Mouse (Mus musculus) liver, embryonic 14.5 days (tissue): ENCODE results near the gene G6pc2. TPM values are rescaled to one million over a fixed set of nuclear protein-coding genes. Genes with fewer than 3 reads are reported as not detected.
A peak's percentile ranks its signal among the peaks of the same experiment; 100 is the strongest.

Experiments
- ATAC-seq: fragments of 200-750 bp; cut with Nextera tagmentation; 2 replicates; pipeline ENCODE4 v1.8.0; 2017; ENCODE audit warnings: moderate number of reproducible peaks, mild to moderate bottlenecking, moderate library complexity; ENCODE audit not compliant: insufficient read depth
- DNase-seq, 3 experiments: peaks; one replicate each; pipeline ENCODE4 v3.0.0-alpha.2; 2012 to 2013; ENCODE audit warnings: low read depth in 3 of 3, low spot score in 3 of 3
- H3K27ac ChIP-seq: fragments of 300-500 bp; sonication (generic); 2 replicates; pipeline ENCODE4 v1.5.1; 2014; ENCODE audit warnings: moderate library complexity, mild to moderate bottlenecking, control low read depth, inconsistent platforms
- H3K27me3 ChIP-seq: fragments of 300-500 bp; sonication (generic); 2 replicates; pipeline ENCODE4 v1.6.1; 2014; ENCODE audit warnings: mild to moderate bottlenecking, low read length, moderate library complexity; ENCODE audit not compliant: control insufficient read depth, insufficient read depth
- H3K36me3 ChIP-seq: fragments of 300-500 bp; sonication (generic); replicated peaks from 2 replicates; pipeline ENCODE4 v1.6.1; 2014; ENCODE audit warnings: low read depth; ENCODE audit not compliant: control insufficient read depth, insufficient read depth
- H3K4me1 ChIP-seq, 2 experiments: fragments of 200-500 bp in 1 of 2; fragments of 300-500 bp in 1 of 2; sonication (generic) in 1 of 2; replicated peaks; 2 replicates each; pipeline ENCODE4 v1.6.1; 2012 to 2014; ENCODE audit warnings: antibody characterized with exemption in 1 of 2, inconsistent platforms in 1 of 2, low read length in 1 of 2; ENCODE audit not compliant: control insufficient read depth in 2 of 2, insufficient read depth in 2 of 2
- H3K4me2 ChIP-seq: fragments of 300-500 bp; sonication (generic); 2 replicates; pipeline ENCODE4 v1.6.1; 2014; ENCODE audit warnings: low read depth, mild to moderate bottlenecking, control low read depth, moderate library complexity
- H3K4me3 ChIP-seq, 2 experiments: fragments of 200-500 bp in 1 of 2; fragments of 300-500 bp in 1 of 2; sonication (generic) in 1 of 2; 2 replicates each; pipeline ENCODE4 v1.5.1; 2012 to 2014; ENCODE audit warnings: low read depth in 2 of 2, low read length in 2 of 2, mild to moderate bottlenecking in 2 of 2, control low read depth in 1 of 2, inconsistent platforms in 1 of 2, moderate library complexity in 1 of 2; ENCODE audit not compliant: insufficient read depth in 1 of 2
- H3K9ac ChIP-seq: fragments of 300-500 bp; sonication (generic); replicated peaks from 2 replicates; pipeline ENCODE4 v1.6.1; 2014; ENCODE audit warnings: mild to moderate bottlenecking, control low read depth, moderate library complexity
- H3K9me3 ChIP-seq: fragments of 300-500 bp; sonication (generic); 2 replicates; pipeline ENCODE4 v1.6.1; 2016; ENCODE audit warnings: low read length, mixed read lengths; ENCODE audit not compliant: control insufficient read depth
- CTCF ChIP-seq: IDR thresholded peaks from 2 replicates; pipeline ENCODE4 v1.5.1; 2016; ENCODE audit warnings: antibody characterized with exemption, low read depth, control low read depth
- EP300 ChIP-seq: IDR thresholded peaks from 2 replicates; pipeline ENCODE4 v1.6.1; 2016; ENCODE audit warnings: antibody characterized with exemption, low read depth
- whole genome bisulfite sequencing: fragments of 180-500 bp; shearing (Covaris S2); extraction: QIAGEN DNeasy Blood & Tissue Kit; methylation state at CpG from one replicate; pipeline ENCODE4 v1.1.7; 2014; ENCODE audit not compliant: insufficient replicate concordance; 5-methylcytosine and 5-hydroxymethylcytosine counted together
- polyA plus RNA-seq, 2 experiments: library from polyadenylated mRNA; depleted of rRNA in 1 of 2; stranded (reverse) in 1 of 2; unstranded in 1 of 2; fragments of >200 nt; fragmentation: Nextera tagmentation in 1 of 2; extraction: Ambion mirVana in 1 of 2; gene quantifications; 2 replicates each; pipeline versions ENCODE4 v1.2.1 to v1.2.3; 2012 to 2014

G6pc2 gene
- polyA plus RNA-seq, 2 experiments = not detected

DNA sequence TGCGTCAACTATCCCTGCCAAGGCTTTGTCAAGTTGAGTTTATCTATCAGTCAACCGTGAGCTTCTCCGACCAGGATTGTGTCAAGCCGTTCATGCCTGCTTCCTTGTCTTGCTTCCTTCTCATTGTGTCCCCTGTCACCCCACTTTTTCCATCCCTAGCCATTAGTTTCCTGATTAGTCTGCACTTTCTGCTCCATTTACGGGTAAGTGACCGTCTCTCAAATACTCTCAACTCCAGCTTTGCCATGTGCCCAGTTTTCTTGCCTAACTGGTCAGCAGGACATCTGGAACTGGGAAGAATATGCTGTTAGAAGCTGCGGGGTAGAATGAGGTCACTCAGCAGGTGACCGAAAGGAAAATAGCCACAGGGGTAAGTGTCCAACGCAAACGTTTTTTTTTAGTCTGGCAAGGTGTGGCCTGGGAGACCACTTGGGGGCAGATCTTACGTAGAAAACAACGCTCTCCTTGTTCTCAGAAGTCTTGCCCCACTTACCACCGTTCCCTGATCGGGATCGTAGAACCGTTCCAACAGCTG is 37.4 kb downstream of the G6pc2 start:
- WGBS = 63% methylated on average over 16 of the region's 16 CpGs
- Histone ChIP-seq H3K4me2 (no peak overlapping the region), H3K4me3 (no peak overlapping the region), H3K4me1 (no peaks in the 10 kb centered on the region), H3K9ac (no peak overlapping the region), H3K36me3 (no peaks in the 10 kb centered on the region), H3K27me3 (no peaks in the 10 kb centered on the region), H3K9me3 (no peaks in the 10 kb centered on the region), H3K27ac (no peak overlapping the region)
- DNase-seq = no peak
- TF ChIP-seq EP300 (no peak), CTCF (no peak)
- no peak for ATAC-seq

DNA sequence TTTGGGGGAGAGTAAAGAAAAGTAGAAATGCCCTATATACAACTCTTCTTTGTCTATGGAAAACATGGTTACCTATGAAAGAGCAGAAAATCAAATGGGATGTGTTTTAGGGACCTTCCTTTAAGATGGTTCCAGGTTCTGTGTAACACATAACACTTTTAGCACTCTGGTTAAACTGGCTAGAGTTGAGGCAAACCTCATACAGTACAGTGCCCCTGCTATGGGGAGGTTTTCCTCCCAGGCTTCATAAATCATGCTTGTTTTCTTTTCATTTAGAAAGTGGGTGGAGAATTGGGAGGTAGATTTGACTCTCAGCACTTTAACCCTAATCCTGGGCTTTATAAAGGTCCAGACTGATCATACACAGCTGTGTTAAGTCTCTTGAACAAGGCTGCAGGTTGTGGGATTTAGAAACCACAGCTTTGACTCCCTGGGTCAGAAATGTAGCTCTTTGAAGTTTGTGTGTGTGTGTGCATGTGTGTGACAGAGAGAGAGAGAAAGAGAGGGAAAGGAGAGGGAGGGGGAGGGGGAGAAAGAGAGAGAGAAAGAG is 53.3 kb downstream of the G6pc2 start:
- H3K4me3 ChIP-seq = no peak overlapping the region
- no peaks in the 10 kb centered on the region for H3K9me3 ChIP-seq
- DNase-seq = no peak
- TF ChIP-seq CTCF = no peak
- no peak for TF ChIP-seq EP300
- no peak overlapping the region for H3K27ac ChIP-seq
- no peak for ATAC-seq
- H3K4me2 ChIP-seq = no peak overlapping the region
- H3K36me3 ChIP-seq = no peaks in the 10 kb centered on the region
- H3K9ac ChIP-seq = no peak overlapping the region
- no peaks in the 10 kb centered on the region for H3K27me3 ChIP-seq
- no peaks in the 10 kb centered on the region for H3K4me1 ChIP-seq

DNA sequence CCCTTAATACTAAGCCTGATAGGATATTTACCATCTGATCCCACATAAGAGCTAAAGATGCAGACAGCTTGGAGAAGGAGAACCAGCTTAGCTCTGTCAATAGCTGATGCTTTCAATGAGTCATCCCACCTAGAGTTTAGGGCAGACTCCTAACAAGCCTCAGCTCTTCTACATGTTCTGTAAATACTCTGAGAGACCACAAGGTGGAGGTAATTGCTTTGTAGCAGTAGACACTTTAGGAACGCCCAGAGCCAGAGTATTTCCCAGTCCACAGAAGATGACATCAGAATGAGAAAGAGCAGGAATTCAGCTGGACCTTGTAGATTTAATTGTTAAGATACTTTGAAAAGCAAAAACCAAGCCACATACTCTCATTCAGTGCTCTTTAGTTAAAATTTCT is 65.0 kb downstream of the G6pc2 start:
- no peaks in the 10 kb centered on the region for H3K4me1 ChIP-seq
- H3K9me3 ChIP-seq = no peaks in the 10 kb centered on the region
- no peak for ATAC-seq
- H3K4me2 ChIP-seq = no peak overlapping the region
- H3K36me3 ChIP-seq = no peaks in the 10 kb centered on the region
- H3K27me3 ChIP-seq = no peaks in the 10 kb centered on the region
- no peak overlapping the region for H3K4me3 ChIP-seq
- DNase-seq = no peak
- H3K27ac ChIP-seq = no peak overlapping the region
- WGBS = 5% methylated on average over 1 of the region's 1 CpGs
- H3K9ac ChIP-seq = no peak overlapping the region
- TF ChIP-seq EP300 = no peak
- peak; percentile 40; the same call in 1 of the 2 replicates for TF ChIP-seq CTCF

Other genes starting within 250 kb of the G6pc2 start
- gene Nostrin, start 75.3 kb upstream of the G6pc2 start, polyA plus RNA-seq (2012; rRNA removed) = 3.4 and 5.0 TPM in 2 replicates
- gene Nostrin, start 75.3 kb upstream of the G6pc2 start, polyA plus RNA-seq (2014; fragmentation: Nextera tagmentation; extraction: Ambion mirVana) = 8.2 and 10.0 TPM in 2 replicates
- 27.8 and 50.8 TPM in 2 replicates for gene Spc25, start 4.9 kb upstream of the G6pc2 start, polyA plus RNA-seq (2012; rRNA removed)
- 148 and 158 TPM in 2 replicates for gene Spc25, start 4.9 kb upstream of the G6pc2 start, polyA plus RNA-seq (2014; fragmentation: Nextera tagmentation; extraction: Ambion mirVana)
- gene Abcb11, start 131.5 kb downstream of the G6pc2 start, polyA plus RNA-seq (2012; rRNA removed) = 1.9 and 3.5 TPM in 2 replicates
- gene Abcb11, start 131.5 kb downstream of the G6pc2 start, polyA plus RNA-seq (2014; fragmentation: Nextera tagmentation; extraction: Ambion mirVana) = 4.6 and 8.2 TPM in 2 replicates
- gene Dhrs9, start 169.4 kb downstream of the G6pc2 start, polyA plus RNA-seq (2012; rRNA removed) = 0.44 and 0.45 TPM in 2 replicates
- 0.14 and 0.18 TPM in 2 replicates for gene Dhrs9, start 169.4 kb downstream of the G6pc2 start, polyA plus RNA-seq (2014; fragmentation: Nextera tagmentation; extraction: Ambion mirVana)